Mouse (Mus musculus) gastrocnemius, postnatal 4 days (tissue): ENCODE results near the gene Gpr107. TPM values are rescaled to one million over a fixed set of nuclear protein-coding genes. Genes with fewer than 3 reads are reported as not detected.

Source experiments
- DNase-seq, 2 experiments: peaks; one replicate each; pipeline ENCODE4 v3.0.0; 2021 to 2022; ENCODE audit warnings: low spot score in 2 of 2, mixed read lengths in 2 of 2
- total RNA-seq, 2 experiments: library from RNA; stranded (reverse); gene quantifications; 2 replicates each; pipeline ENCODE4 v1.2.3; 2021

Gene Gpr107
- total RNA-seq, 2 experiments from 2014 or later = 43.2 to 46.0 TPM

- no peak for DNase-seq
Observed at GRCm38 (mm10) chr2:31244216-31244615, 92.1 kb downstream of the Gpr107 start.

- no peak for DNase-seq
Observed at GRCm38 (mm10) chr2:31245051-31245450, 92.9 kb downstream of the Gpr107 start.

DNA sequence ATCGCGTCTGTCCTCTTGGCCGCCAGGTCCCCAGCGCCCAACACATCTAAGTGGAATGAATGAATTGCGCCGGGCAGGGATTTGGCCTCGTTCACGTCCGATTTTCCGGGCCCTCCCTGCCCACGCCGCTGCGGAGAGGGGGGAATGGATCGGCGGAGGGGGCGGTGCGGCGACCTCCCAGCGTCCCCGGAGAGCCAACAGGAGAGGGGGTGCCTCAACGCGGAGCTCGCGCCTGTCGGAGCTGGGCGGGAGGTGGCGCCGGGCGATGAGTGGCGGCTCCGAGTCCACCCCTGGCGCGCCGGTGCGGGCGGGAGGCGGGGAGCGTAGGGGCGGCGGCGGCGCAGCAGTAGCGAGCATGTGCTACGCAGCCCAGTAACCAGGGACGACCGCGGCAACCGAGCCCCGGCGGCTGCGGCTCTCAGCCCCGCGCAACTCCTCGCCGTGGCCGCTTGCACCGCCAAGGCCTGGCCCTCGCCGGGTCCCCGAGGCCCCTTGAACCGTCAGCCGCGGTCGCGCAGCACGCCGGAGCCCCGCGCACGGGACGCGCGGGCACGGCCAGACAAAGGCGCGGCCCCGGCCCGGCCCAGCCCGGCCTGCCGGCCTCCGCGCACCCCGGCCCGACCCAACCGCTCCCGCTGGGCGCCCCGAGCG lies 93.5 kb downstream of the Gpr107 start, which contains the start of gene Ncs1:
Ncs1 (plus strand) TSS at position 333 of the 651 bp plus-strand sequence.
- peak; percentile 64 to 80 for DNase-seq

DNA sequence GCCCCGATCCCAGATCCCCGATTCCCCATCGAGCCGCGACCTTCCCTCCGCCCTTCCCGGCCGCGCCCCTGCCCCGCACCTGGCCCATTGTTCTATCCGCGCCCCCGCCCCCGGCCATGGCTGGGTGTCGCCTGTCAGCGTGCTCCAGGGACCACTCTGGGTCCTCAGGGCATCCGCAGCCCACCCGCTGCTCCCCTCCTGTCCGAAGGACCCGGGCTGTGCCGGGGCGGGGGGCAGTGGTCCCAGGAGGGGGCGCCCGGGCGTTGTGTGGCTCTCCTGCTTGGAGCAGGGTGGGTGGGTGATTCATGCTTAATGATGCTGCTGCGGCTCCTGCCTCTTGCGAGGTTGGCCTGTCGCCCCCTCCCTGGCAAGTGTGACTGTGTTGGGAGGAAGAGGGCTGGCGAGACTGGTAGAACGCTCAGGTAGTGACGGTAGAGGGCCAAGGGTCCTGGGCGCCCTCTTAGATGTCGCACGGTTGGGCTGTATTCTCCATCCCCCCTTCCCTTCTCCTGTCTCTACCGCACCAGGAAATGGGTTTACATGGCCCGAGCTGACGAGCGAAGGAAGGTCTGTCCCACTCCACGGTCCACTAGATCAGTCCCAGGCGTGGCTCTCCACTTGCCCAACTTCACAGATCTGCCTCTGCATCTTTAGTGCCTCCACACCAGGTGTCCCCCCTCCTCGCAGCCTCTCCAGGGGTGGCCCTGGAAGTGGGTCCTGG lies 94.3 kb downstream of the Gpr107 start:
- peak in 1 of 2 experiments; percentile 45 for DNase-seq

DNA sequence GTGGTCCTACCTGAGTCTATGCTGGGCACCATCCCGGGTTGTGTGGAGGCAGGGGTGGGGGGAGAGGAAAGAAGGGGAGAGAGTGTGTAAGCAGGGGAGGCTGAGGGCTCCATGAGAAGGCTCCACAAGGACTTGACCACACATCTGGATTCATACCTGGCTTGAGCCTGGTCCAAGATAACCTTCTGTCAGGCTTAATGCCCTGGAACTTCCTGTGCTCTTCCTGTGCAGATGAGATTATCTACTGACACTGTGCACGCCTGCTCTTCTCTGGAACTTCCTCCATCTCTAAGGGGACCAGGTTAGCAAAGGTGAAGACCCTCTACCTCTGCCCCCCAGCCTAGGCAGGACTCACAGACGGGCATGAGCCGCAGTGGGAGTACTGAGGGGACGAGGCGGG lies 96.7 kb downstream of the Gpr107 start:
- no peak for DNase-seq

DNA sequence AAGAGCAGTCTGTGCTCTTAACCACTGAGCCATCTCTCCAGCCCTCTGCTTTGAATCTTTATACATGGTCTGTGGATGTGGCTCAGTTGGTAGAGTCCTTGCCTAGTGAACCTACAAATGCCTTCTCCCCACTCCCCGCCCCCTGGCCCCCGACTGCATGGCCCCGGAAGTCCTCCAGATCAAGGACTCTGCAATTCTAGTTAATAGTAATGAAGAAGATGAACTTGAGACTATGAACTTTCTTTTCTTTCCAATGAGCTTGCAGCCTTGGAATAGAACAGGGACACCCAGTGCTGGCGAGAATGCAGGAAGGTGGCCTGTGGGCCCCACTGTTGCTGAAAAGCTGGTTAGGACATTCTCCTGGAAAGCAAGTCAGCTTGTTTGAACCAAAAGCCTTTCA lies 100.1 kb downstream of the Gpr107 start:
- DNase-seq = no peak

GRCm38 (mm10) chr2:31253463-31253862 lies 101.3 kb downstream of the Gpr107 start:
- no peak for DNase-seq

- DNase-seq = no peak
Observed at GRCm38 (mm10) chr2:31254806-31255205, 102.7 kb downstream of the Gpr107 start.

- DNase-seq = peak; percentile 45 to 71
Observed at GRCm38 (mm10) chr2:31255952-31256938, 104.1 kb downstream of the Gpr107 start.

DNA sequence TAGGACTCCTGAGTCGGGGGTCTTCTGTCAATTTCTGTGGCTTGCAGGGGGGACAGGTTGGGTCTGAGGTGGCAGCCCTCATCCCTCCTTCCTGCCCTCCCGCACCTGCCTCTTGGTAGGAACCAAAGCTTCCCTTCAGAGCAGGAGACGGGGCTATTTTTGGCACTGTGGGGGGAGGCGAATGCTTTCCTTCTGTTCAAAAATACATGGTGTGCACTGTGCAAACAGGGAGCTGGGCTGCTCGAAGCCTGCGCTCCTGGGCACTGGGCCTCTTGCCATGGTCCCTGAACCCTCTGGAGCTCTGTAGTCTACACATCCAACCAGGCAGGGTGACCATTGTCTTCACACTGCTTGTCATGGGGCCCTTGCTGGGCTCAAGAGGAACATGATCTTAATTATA lies 105.0 kb downstream of the Gpr107 start:
- no peak for DNase-seq

- DNase-seq = peak; percentile 60 to 74
Observed at GRCm38 (mm10) chr2:31258609-31259366, 106.7 kb downstream of the Gpr107 start.

- no peak for DNase-seq
Observed at GRCm38 (mm10) chr2:31259367-31259920, 107.3 kb downstream of the Gpr107 start.

GRCm38 (mm10) chr2:31260549-31260948 lies 108.4 kb downstream of the Gpr107 start:
- DNase-seq = no peak

- peak in 1 of 2 experiments; percentile 32 for DNase-seq
Observed at GRCm38 (mm10) chr2:31263039-31263461, 110.9 kb downstream of the Gpr107 start.

DNA sequence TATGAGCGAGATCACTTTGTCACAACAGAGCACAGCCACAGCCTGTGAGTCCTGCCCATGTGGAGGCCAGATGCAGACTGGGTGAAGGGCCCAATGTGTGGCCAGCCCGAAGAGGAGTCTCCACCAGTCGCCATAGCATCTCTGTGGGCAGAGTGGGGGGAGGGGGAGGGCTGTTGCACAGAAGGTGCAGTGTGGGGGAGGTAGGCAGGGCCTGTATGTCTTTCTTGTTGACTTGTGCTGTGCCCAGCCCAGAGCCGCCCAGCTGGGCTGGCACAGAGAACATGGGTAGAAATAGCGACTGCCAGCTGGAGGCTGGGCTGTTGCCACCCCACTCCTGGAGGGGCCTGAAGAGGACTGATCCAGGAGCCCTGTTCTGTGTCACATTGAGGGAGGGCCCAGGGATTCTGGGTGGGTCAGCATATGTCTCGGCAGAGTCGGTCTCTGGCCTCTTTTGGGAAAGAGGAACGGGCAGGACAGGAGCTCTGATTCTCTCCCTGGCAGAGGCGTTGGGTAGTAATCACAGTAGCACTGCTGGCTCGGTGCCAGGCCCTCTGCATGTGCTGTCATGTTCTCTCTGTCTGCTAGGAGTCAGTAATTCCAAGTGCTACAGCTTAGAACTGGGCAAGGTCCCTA lies 111.7 kb downstream of the Gpr107 start:
- DNase-seq = peak; percentile 61 to 84

DNA sequence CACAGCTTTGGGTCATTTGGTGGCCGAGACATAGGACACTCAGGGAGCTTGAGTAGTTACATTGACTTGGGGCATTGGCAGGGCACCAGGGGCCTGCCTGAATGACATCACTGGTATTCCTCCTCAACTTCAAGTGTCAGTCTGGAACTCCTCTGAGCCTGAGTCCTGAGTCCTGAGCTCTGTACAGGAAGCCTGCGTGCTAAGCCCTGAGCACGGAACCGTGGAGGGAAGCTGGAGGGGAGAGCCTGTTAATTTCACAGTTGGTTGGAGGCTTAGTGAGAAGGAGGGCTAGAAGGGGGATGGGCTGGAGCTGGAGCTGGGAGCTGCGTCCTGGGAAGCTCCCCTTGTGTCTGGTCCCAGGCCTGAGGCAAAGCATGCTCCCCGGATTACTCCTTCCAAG lies 115.3 kb downstream of the Gpr107 start:
- no peak for DNase-seq
